Mouse (Mus musculus) heart, embryonic 14.5 days (tissue): ENCODE results near the gene Tns1. TPM values are rescaled to one million over a fixed set of nuclear protein-coding genes. Genes with fewer than 3 reads are reported as not detected.
A peak's percentile ranks its signal among the peaks of the same experiment; 100 is the strongest.

Experiments
- ATAC-seq: fragments of 200-750 bp; cut with Nextera tagmentation; 2 replicates; pipeline ENCODE4 v1.8.0; 2017; ENCODE audit warnings: low read depth, moderate TSS enrichment; ENCODE audit not compliant: insufficient number of reproducible peaks, insufficient read depth, low FRiP score
- H3K27ac ChIP-seq, 2 experiments: fragments of 200-500 bp in 1 of 2; fragments of 300-500 bp in 1 of 2; sonication (generic) in 1 of 2; replicated peaks in 1 of 2; 2 replicates each; pipeline ENCODE4 v1.5.1; 2012 to 2014; ENCODE audit warnings: low read depth in 2 of 2, low read length in 2 of 2, control low read depth in 1 of 2, mild to moderate bottlenecking in 1 of 2, mixed read lengths in 1 of 2; ENCODE audit not compliant: control insufficient read depth in 1 of 2, insufficient read depth in 1 of 2
- H3K27me3 ChIP-seq: fragments of 300-500 bp; sonication (generic); 2 replicates; pipeline ENCODE4 v1.6.1; 2014; ENCODE audit warnings: mild to moderate bottlenecking, low read length, control low read depth; ENCODE audit not compliant: control insufficient read depth, insufficient read depth
- H3K36me3 ChIP-seq: fragments of 300-500 bp; sonication (generic); 2 replicates; pipeline ENCODE4 v1.6.1; 2014; ENCODE audit warnings: mild to moderate bottlenecking, control low read depth, low read length, mixed read lengths; ENCODE audit not compliant: control insufficient read depth, insufficient read depth
- H3K4me1 ChIP-seq, 2 experiments: fragments of 200-500 bp in 1 of 2; fragments of 300-500 bp in 1 of 2; sonication (generic) in 1 of 2; 2 replicates each; pipeline ENCODE4 v1.6.1; 2012 to 2014; ENCODE audit warnings: low read length in 2 of 2, control low read depth in 1 of 2, mixed read lengths in 1 of 2; ENCODE audit not compliant: control insufficient read depth in 2 of 2, insufficient read depth in 2 of 2
- H3K4me2 ChIP-seq: fragments of 300-500 bp; sonication (generic); 2 replicates; pipeline ENCODE4 v1.6.1; 2014; ENCODE audit warnings: mild to moderate bottlenecking, low read length
- H3K4me3 ChIP-seq, 2 experiments: fragments of 200-500 bp in 1 of 2; fragments of 300-500 bp in 1 of 2; sonication (generic) in 1 of 2; 2 replicates each; pipeline ENCODE4 v1.5.1; 2012 to 2014; ENCODE audit warnings: low read length in 2 of 2, mild to moderate bottlenecking in 2 of 2, control low read depth in 1 of 2, low read depth in 1 of 2, moderate library complexity in 1 of 2; ENCODE audit not compliant: control insufficient read depth in 1 of 2, insufficient read depth in 1 of 2
- H3K9ac ChIP-seq: fragments of 300-500 bp; sonication (generic); 2 replicates; pipeline ENCODE4 v1.6.1; 2014; ENCODE audit warnings: mild to moderate bottlenecking, low read length
- H3K9me3 ChIP-seq: fragments of 300-500 bp; sonication (generic); 2 replicates; pipeline ENCODE4 v1.6.1; 2016; ENCODE audit warnings: low read length, control low read depth; ENCODE audit not compliant: control insufficient read depth
- WGBS: fragments of 180-500 bp; shearing (Covaris S2); extraction: QIAGEN DNeasy Blood & Tissue Kit; methylation state at CpG from one replicate; pipeline ENCODE4 v1.1.7; 2014; 5-methylcytosine and 5-hydroxymethylcytosine counted together
- polyA plus RNA-seq: library from polyadenylated mRNA; unstranded; fragments of >200 nt; fragmentation: Nextera tagmentation; extraction: Ambion mirVana; gene quantifications from 2 replicates; pipeline ENCODE4 v1.2.1, GENCODE M21; 2014

Gene Tns1
- polyA plus RNA-seq, 1 experiment from 2014 or later: 125 TPM

- Histone ChIP-seq H3K4me1 (peaks cover 63 to 92% of the 10 kb centered on the region in 2 experiments), H3K4me3 (no peak overlapping the region), H3K9ac (peak overlapping the region; percentile 31), H3K9me3 (no peaks in the 10 kb centered on the region), H3K36me3 (peaks cover 71% of the 10 kb centered on the region), H3K4me2 (peak overlapping the region; percentile 31), H3K27me3 (no peaks in the 10 kb centered on the region), H3K27ac (peak overlapping the region; percentile 79 to 84)
- WGBS: 19% methylated on average over 4 of the region's 4 CpGs
- ATAC-seq: peak; percentile 56
These were observed 169.6 kb downstream of the Tns1 start for GRCm38 (mm10) chr1:73954614-73955013.

DNA sequence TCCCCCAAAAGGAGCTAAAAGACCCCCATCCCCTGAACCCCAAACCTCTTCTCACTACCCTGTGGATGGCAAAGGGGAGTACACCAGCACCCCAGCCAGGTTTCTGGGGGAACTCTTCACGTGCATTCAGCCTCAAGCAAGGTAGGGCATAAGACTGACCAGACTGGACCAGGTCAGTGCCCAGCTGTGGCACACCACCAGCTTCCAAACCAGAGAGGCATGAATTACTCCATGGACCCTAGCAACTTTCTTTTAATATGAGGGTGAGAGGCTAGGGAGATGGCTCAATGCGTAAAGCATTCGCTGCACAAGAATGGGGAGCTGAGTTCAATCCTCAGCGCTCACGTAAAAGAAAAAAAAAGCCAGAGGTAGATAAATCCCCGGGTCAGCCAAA is 170.2 kb downstream of the Tns1 start:
- WGBS: 87% methylated on average over 6 of the region's 6 CpGs
- H3K4me1 ChIP-seq: peaks cover 61 to 92% of the 10 kb centered on the region in 2 experiments
- no peak for ATAC-seq
- H3K4me2 ChIP-seq: no peak overlapping the region
- H3K27me3 ChIP-seq: no peaks in the 10 kb centered on the region
- no peak overlapping the region for H3K4me3 ChIP-seq
- no peak overlapping the region; the same call in 1 of the 2 replicates for H3K9ac ChIP-seq
- no peaks in the 10 kb centered on the region for H3K9me3 ChIP-seq
- H3K27ac ChIP-seq: peak overlapping the region in 1 of 2 experiments; percentile 84; a peak in 1 of 4 replicates
- peaks cover 67% of the 10 kb centered on the region for H3K36me3 ChIP-seq

- Histone ChIP-seq H3K4me3 (no peak overlapping the region), H3K27ac (0 out of 4 replicates have a peak overlapping the region, but pooled peaks of 1 of the 2 experiments have one; percentile 15), H3K27me3 (no peaks in the 10 kb centered on the region), H3K9ac (no peak overlapping the region; the same call in 1 of the 2 replicates), H3K36me3 (peaks cover 62% of the 10 kb centered on the region), H3K4me1 (peaks cover 58 to 90% of the 10 kb centered on the region in 2 experiments), H3K9me3 (no peaks in the 10 kb centered on the region), H3K4me2 (no peak overlapping the region)
- ATAC-seq: no peak
- 80% methylated on average over 20 of the region's 20 CpGs for WGBS
These were observed 170.8 kb downstream of the Tns1 start for GRCm38 (mm10) chr1:73953317-73954014.

GRCm38 (mm10) chr1:73952598-73952997 is 171.7 kb downstream of the Tns1 start:
- WGBS: 87% methylated on average over 10 of the region's 10 CpGs
- H3K4me1 ChIP-seq: peaks cover 57 to 90% of the 10 kb centered on the region in 2 experiments

DNA sequence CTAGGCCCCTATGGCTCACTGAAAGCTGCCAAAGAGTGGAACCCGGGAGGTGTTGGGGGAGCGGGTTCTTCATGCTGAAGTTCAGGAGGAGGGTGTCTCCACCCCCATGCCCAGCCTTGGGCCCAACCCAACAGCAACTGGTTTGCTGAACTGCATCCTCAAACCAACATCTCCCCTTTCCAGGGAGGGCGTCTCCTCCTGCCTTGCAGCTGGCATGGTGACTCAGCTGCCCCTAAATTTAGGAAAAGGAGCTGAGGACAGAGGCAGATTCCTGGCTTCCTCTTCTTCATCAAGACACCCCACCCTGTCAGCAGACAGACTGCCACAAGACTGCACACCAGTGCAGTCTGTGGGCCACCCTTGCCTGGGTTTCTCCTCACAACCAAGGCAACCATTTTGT is 173.1 kb downstream of the Tns1 start:
- Histone ChIP-seq H3K9ac (no peak overlapping the region), H3K4me1 (peaks cover 54 to 90% of the 10 kb centered on the region in 2 experiments), H3K4me3 (no peak overlapping the region), H3K27me3 (no peaks in the 10 kb centered on the region), H3K4me2 (no peak overlapping the region), H3K27ac (0 out of 4 replicates have a peak overlapping the region, but pooled peaks of 1 of the 2 experiments have one; percentile 19), H3K36me3 (peaks cover 66% of the 10 kb centered on the region), H3K9me3 (no peaks in the 10 kb centered on the region)
- 86% methylated on average over 3 of the region's 3 CpGs for WGBS
- no peak for ATAC-seq

More at GRCm38 (mm10) chr1:73952598-73952997, 171.7 kb downstream of the Tns1 start:
- Histone ChIP-seq H3K4me3 (no peak overlapping the region), H3K27me3 (no peaks in the 10 kb centered on the region), H3K27ac (no peak overlapping the region; a peak in 1 of 4 replicates), H3K36me3 (peaks cover 65% of the 10 kb centered on the region), H3K9me3 (no peaks in the 10 kb centered on the region), H3K4me2 (no peak overlapping the region), H3K9ac (0 out of 2 replicates have a peak overlapping the region, but pooled peaks have one; percentile 27)
- ATAC-seq: no peak

DNA sequence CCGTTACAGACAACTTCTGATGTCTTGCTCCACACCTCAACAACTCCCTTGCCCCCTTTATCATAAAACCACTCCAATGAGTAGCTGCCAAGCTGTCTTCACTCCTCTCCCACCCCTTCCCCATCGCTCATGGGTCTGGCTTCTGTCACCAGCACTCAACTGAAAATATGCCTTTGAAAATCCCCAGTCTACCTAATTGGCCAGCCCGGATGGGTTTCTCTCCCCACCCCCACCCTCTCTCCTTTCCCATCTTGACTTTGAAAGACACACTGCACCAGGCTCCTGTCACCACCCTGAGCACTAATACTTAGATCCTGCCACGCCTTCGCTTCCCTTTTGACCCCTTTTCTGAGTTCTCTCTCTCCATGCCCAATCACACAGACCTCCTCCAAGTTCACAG is 175.5 kb downstream of the Tns1 start:
- Histone ChIP-seq H3K27ac (peak overlapping the region; percentile 79 to 85), H3K9ac (no peak overlapping the region), H3K27me3 (no peaks in the 10 kb centered on the region), H3K4me1 (peaks cover 53 to 90% of the 10 kb centered on the region in 2 experiments), H3K4me2 (peak overlapping the region; percentile 31; the same call in 1 of the 2 replicates), H3K4me3 (no peak overlapping the region), H3K36me3 (peaks cover 67% of the 10 kb centered on the region), H3K9me3 (no peaks in the 10 kb centered on the region)
- 12% methylated on average over 5 of the region's 5 CpGs for WGBS
- ATAC-seq: peak; percentile 84

- H3K4me3 ChIP-seq: no peak overlapping the region
- H3K36me3 ChIP-seq: peaks cover 67% of the 10 kb centered on the region
- no peak for ATAC-seq
- H3K9ac ChIP-seq: peak overlapping the region; percentile 22; the same call in 1 of the 2 replicates
- peaks cover 56 to 94% of the 10 kb centered on the region in 2 experiments for H3K4me1 ChIP-seq
- peak overlapping the region; percentile 55 to 85 for H3K27ac ChIP-seq
- H3K27me3 ChIP-seq: no peaks in the 10 kb centered on the region
- H3K9me3 ChIP-seq: no peaks in the 10 kb centered on the region
- 63% methylated on average over 15 of the region's 15 CpGs for WGBS
- H3K4me2 ChIP-seq: peak overlapping the region; percentile 31; the same call in 1 of the 2 replicates
These were observed 176.5 kb downstream of the Tns1 start for GRCm38 (mm10) chr1:73947525-73948304.
